Mouse (Mus musculus) thymus, postnatal 0 days (tissue): ENCODE results near the gene Gm20388. TPM values are rescaled to one million over a fixed set of nuclear protein-coding genes. Genes with fewer than 3 reads are reported as not detected.
"Not testable (repeated sequence)": the region's sequence is repeated elsewhere in the genome, so short reads cannot be mapped to it uniquely, and the experiment has no call there.

Source experiments
- DNase-seq: peaks from one replicate; pipeline ENCODE4 v3.0.0-alpha.2; 2015; ENCODE audit warnings: low spot score
- polyA plus RNA-seq: library from polyadenylated mRNA; unstranded; fragments of >200 nt; fragmentation: Nextera tagmentation; extraction: Ambion mirVana; gene quantifications from 2 replicates; pipeline ENCODE4 v1.2.1, GENCODE M21; 2015

The Gm20388 gene
- polyA plus RNA-seq, 1 experiment from 2014 or later = not detected

- no peak for DNase-seq
Measured at GRCm38 (mm10) chr8:121419551-121419950, 1508.9 kb downstream of the Gm20388 start.

GRCm38 (mm10) chr8:121421009-121421408 lies 1510.4 kb downstream of the Gm20388 start:
- DNase-seq = no peak

- DNase-seq = no peak
Measured at GRCm38 (mm10) chr8:121424080-121424479, 1513.4 kb downstream of the Gm20388 start.

GRCm38 (mm10) chr8:121424600-121424999 lies 1514.0 kb downstream of the Gm20388 start:
- no peak for DNase-seq

- DNase-seq = no peak
Measured at GRCm38 (mm10) chr8:121431499-121431898, 1520.9 kb downstream of the Gm20388 start.

GRCm38 (mm10) chr8:121433466-121433865 lies 1522.8 kb downstream of the Gm20388 start:
- no peak for DNase-seq

GRCm38 (mm10) chr8:121436656-121437055 lies 1526.0 kb downstream of the Gm20388 start:
- peak; percentile 6 for DNase-seq

GRCm38 (mm10) chr8:121437506-121437905 lies 1526.9 kb downstream of the Gm20388 start:
- DNase-seq = no peak

GRCm38 (mm10) chr8:121438111-121438510 lies 1527.5 kb downstream of the Gm20388 start:
- no peak for DNase-seq

GRCm38 (mm10) chr8:121439351-121439750 lies 1528.7 kb downstream of the Gm20388 start:
- DNase-seq = no peak

- no peak for DNase-seq
Measured at GRCm38 (mm10) chr8:121443361-121443760, 1532.7 kb downstream of the Gm20388 start.

- not testable (repeated sequence) for DNase-seq
Measured at GRCm38 (mm10) chr8:121444521-121444920, 1533.9 kb downstream of the Gm20388 start.

GRCm38 (mm10) chr8:121445027-121445471 lies 1534.4 kb downstream of the Gm20388 start:
- DNase-seq = no peak

- DNase-seq = no peak
Measured at GRCm38 (mm10) chr8:121446133-121446532, 1535.5 kb downstream of the Gm20388 start.

GRCm38 (mm10) chr8:121446862-121447261 lies 1536.2 kb downstream of the Gm20388 start:
- no peak for DNase-seq

GRCm38 (mm10) chr8:121450211-121450610 lies 1539.6 kb downstream of the Gm20388 start:
- no peak for DNase-seq

- DNase-seq = no peak
Measured at GRCm38 (mm10) chr8:121451404-121452076, 1540.9 kb downstream of the Gm20388 start.

GRCm38 (mm10) chr8:121454737-121455136 lies 1544.1 kb downstream of the Gm20388 start:
- DNase-seq = no peak

GRCm38 (mm10) chr8:121461192-121461591 lies 1550.6 kb downstream of the Gm20388 start:
- DNase-seq = no peak

GRCm38 (mm10) chr8:121462092-121462491 lies 1551.5 kb downstream of the Gm20388 start:
- DNase-seq = no peak

- no peak for DNase-seq
Measured at GRCm38 (mm10) chr8:121468083-121469071, 1557.7 kb downstream of the Gm20388 start.
